ENCODE assay signal across 18 mouse cellular contexts in the genomic region with DNA sequence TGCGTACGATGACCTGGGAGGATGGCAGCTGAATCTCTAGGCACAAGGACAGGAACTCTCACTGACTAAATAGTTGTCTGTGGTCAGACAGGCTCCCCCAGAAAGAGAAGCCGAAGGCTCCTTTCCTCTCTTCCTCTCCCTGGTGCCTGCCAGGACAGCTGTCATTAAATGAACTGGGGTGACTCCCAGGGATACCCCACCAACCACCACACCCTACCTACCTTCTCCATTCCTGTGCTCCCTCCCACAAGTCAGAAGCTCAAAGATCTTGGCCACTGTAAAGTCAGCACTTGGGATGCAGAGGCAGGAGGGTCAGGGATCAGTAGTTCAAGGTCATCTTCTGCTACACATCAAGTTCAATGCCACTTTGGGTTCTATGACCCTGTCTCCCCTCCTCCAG. TPM values are rescaled to one million over a fixed set of nuclear protein-coding genes. Genes with fewer than 3 reads are reported as not detected.
A peak's percentile ranks its signal among the peaks of the same experiment; 100 is the strongest.
DNase-seq lines count a peak whose midpoint lies in the region; ATAC-seq and TF ChIP-seq lines count a peak whose summit lies in the region.
"Had no signal": no experiment of that assay in that cellular context is flagged by ENCODE, and none has a peak within 500 bp of the region (broad histone marks: within the 10 kb centered on the region; RNA-seq: fewer than 3 reads in every experiment).

No protein-coding gene starts in this region.

- TF ChIP-seq CTCF in E14TG2a.4 (conservative IDR thresholded peaks at IDR 0.05; ENCODE audit: low read length) = no peak

- no peaks in the 10 kb centered on the region for H3K36me3 ChIP-seq in heart, embryonic 14.5 days (ENCODE audit: control insufficient read depth, insufficient read depth, low read length)
- H3K36me3 ChIP-seq in kidney, embryonic 16.5 days (ENCODE audit: insufficient read depth, low read length) = no peaks in the 10 kb centered on the region
- no peaks in the 10 kb centered on the region for H3K36me3 ChIP-seq in E14TG2a.4 (ENCODE audit: insufficient read depth, low read length)
- no peaks in the 10 kb centered on the region for H3K36me3 ChIP-seq in limb, embryonic 12.5 days
- H3K36me3 ChIP-seq: hindbrain, embryonic 15.5 days had no signal

- DNase-seq in heart, postnatal 14 days = no peak
- no peak for DNase-seq in kidney, postnatal 36 days
- DNase-seq in cerebellum, postnatal 25 days = no peak
- DNase-seq: cerebellum, adult 11 months; cerebellum, postnatal 36 days; layer of hippocampus, adult 9-11 months had no signal

- ATAC-seq in heart, embryonic 14.5 days (ENCODE audit: insufficient number of reproducible peaks, insufficient read depth, low FRiP score, low read depth) = no peak
- ATAC-seq in kidney, embryonic 16.5 days (ENCODE audit: low FRiP score, low TSS enrichment) = no peak
- ATAC-seq in limb, embryonic 12.5 days (ENCODE audit: insufficient number of reproducible peaks, insufficient read depth, low FRiP score, low TSS enrichment, low read depth) = no peak

- intact Hi-C loops in heart, postnatal 14 days (cut with DNase I) = no loop called here

- 74% methylated on average over 3 of the region's 3 CpGs for WGBS in heart, embryonic 14.5 days
- WGBS in kidney, embryonic 16.5 days = 38% methylated on average over 3 of the region's 3 CpGs
- WGBS in limb, embryonic 12.5 days = 65% methylated on average over 3 of the region's 3 CpGs

- peak overlapping the region; percentile 91 for H3K4me2 ChIP-seq in heart, embryonic 14.5 days (ENCODE audit: low read length)
- H3K4me2 ChIP-seq in kidney, embryonic 16.5 days (replicated peaks; ENCODE audit: low read depth, low read length) = peak overlapping the region; percentile 60
- peak overlapping the region; percentile 84; the same call in 1 of the 2 replicates for H3K4me2 ChIP-seq in limb, embryonic 12.5 days

- no peak overlapping the region for H3K4me3 ChIP-seq in heart, embryonic 14.5 days (ENCODE audit: control insufficient read depth in 1 of 2, insufficient read depth in 1 of 2, low read depth in 1 of 2, low read length in 2 of 2)
- peak overlapping the region; percentile 51; the same call in 1 of the 2 replicates for H3K4me3 ChIP-seq in kidney, embryonic 16.5 days (ENCODE audit: low read length)
- peak overlapping the region; percentile 77; the same call in 1 of the 2 replicates for H3K4me3 ChIP-seq in E14TG2a.4 (replicated peaks; ENCODE audit: low read length)
- no peak overlapping the region for H3K4me3 ChIP-seq in limb, embryonic 12.5 days (replicated peaks)

- no peak overlapping the region for H3K27ac ChIP-seq in heart, embryonic 14.5 days (replicated peaks in 1 of 2; ENCODE audit: control insufficient read depth in 1 of 2, insufficient read depth in 1 of 2, low read depth in 2 of 2, low read length in 2 of 2)
- peak overlapping the region; percentile 88 for H3K27ac ChIP-seq in kidney, embryonic 16.5 days (ENCODE audit: low read length)
- H3K27ac ChIP-seq in limb, embryonic 12.5 days = no peak overlapping the region
- H3K27ac ChIP-seq: hindbrain, embryonic 15.5 days had no signal

- peaks cover 11 to 32% of the 10 kb centered on the region in 2 experiments for H3K4me1 ChIP-seq in heart, embryonic 14.5 days (ENCODE audit: control insufficient read depth in 2 of 2, insufficient read depth in 2 of 2, low read length in 2 of 2)
- H3K4me1 ChIP-seq in kidney, embryonic 16.5 days (ENCODE audit: insufficient read depth, low read length) = peaks cover 72% of the 10 kb centered on the region
- H3K4me1 ChIP-seq in E14TG2a.4 (replicated peaks; ENCODE audit: low read depth, low read length) = peaks cover 22% of the 10 kb centered on the region
- peaks cover 40% of the 10 kb centered on the region for H3K4me1 ChIP-seq in limb, embryonic 12.5 days (replicated peaks)

- H3K9me3 ChIP-seq in heart, embryonic 14.5 days (ENCODE audit: control insufficient read depth, low read length) = no peaks in the 10 kb centered on the region
- no peaks in the 10 kb centered on the region for H3K9me3 ChIP-seq in kidney, embryonic 16.5 days (ENCODE audit: low read length)
- no peaks in the 10 kb centered on the region for H3K9me3 ChIP-seq in E14TG2a.4 (ENCODE audit: low read length)
- H3K9me3 ChIP-seq in limb, embryonic 12.5 days = no peaks in the 10 kb centered on the region
- H3K9me3 ChIP-seq: hindbrain, embryonic 15.5 days had no signal

- no peaks in the 10 kb centered on the region for H3K27me3 ChIP-seq in heart, embryonic 14.5 days (ENCODE audit: control insufficient read depth, insufficient read depth, low read length)
- H3K27me3 ChIP-seq in kidney, embryonic 16.5 days (ENCODE audit: insufficient read depth, low read length) = no peaks in the 10 kb centered on the region
- H3K27me3 ChIP-seq in E14TG2a.4 (ENCODE audit: insufficient read depth, low read length) = peaks cover 94% of the 10 kb centered on the region
- peaks cover 74% of the 10 kb centered on the region for H3K27me3 ChIP-seq in limb, embryonic 12.5 days

- no peak overlapping the region for H3K9ac ChIP-seq in heart, embryonic 14.5 days (ENCODE audit: low read length)
- H3K9ac ChIP-seq in kidney, embryonic 16.5 days (replicated peaks; ENCODE audit: low read length) = 0 out of 2 replicates have a peak overlapping the region, but pooled peaks have one; percentile 2
- no peak overlapping the region for H3K9ac ChIP-seq in limb, embryonic 12.5 days (replicated peaks)
- H3K9ac ChIP-seq: hindbrain, embryonic 15.5 days had no signal

RNA-seq across cellular contexts. Expression of a gene that starts 0.5 kb away (rescaled TPM):
- 10.7 and 11.4 TPM in 2 replicates for polyA plus RNA-seq in heart, embryonic 14.5 days (2014; fragmentation: Nextera tagmentation; extraction: Ambion mirVana)
- total RNA-seq in heart, postnatal 14 days (2021) = 10 to 100 TPM; 21.4 to 21.6 TPM
- polyA plus RNA-seq in kidney, embryonic 16.5 days (2015; fragmentation: Nextera tagmentation; extraction: Ambion mirVana) = 48.8 and 50.7 TPM in 2 replicates
- polyA plus RNA-seq in limb, embryonic 12.5 days (2016; fragmentation: Nextera tagmentation; extraction: Ambion mirVana) = 2.8 and 3.2 TPM in 2 replicates
- total RNA-seq: ES-E14 had no signal

RNA-seq across cellular contexts. Expression of a gene that starts 29.3 kb away (rescaled TPM):
- 63.0 and 80.2 TPM in 2 replicates for polyA plus RNA-seq in heart, embryonic 14.5 days (2014; fragmentation: Nextera tagmentation; extraction: Ambion mirVana)
- total RNA-seq in heart, postnatal 14 days (2021) = 100 to 1,000 TPM; 255 to 289 TPM
- 45.0 and 47.7 TPM in 2 replicates for polyA plus RNA-seq in kidney, embryonic 16.5 days (2015; fragmentation: Nextera tagmentation; extraction: Ambion mirVana)
- polyA plus RNA-seq in limb, embryonic 12.5 days (2016; fragmentation: Nextera tagmentation; extraction: Ambion mirVana) = 39.9 and 41.7 TPM in 2 replicates

RNA-seq across cellular contexts. Expression of a gene that starts 31.5 kb away (rescaled TPM):
- polyA plus RNA-seq in heart, embryonic 14.5 days (2014; fragmentation: Nextera tagmentation; extraction: Ambion mirVana) = 1.7 and 2.1 TPM in 2 replicates
- total RNA-seq in heart, postnatal 14 days (2021) = 10 to 100 TPM; 37.2 to 47.6 TPM
- polyA plus RNA-seq in kidney, embryonic 16.5 days (2015; fragmentation: Nextera tagmentation; extraction: Ambion mirVana) = 0.25 and 0.28 TPM in 2 replicates
- not detected in 2 replicates for polyA plus RNA-seq in limb, embryonic 12.5 days (2016; fragmentation: Nextera tagmentation; extraction: Ambion mirVana)
- total RNA-seq: ES-E14; liver, adult 2 months had no signal
- polyA plus RNA-seq: C2C12; embryonic facial prominence, embryonic 14.5 days; forebrain, embryonic 11.5 days; liver, adult 2 months; spleen, adult 2 months had no signal

RNA-seq across cellular contexts. Expression of a gene that starts 49.8 kb away (rescaled TPM):
- polyA plus RNA-seq in heart, embryonic 14.5 days (2014; fragmentation: Nextera tagmentation; extraction: Ambion mirVana) = 1.0 and 1.1 TPM in 2 replicates
- total RNA-seq in heart, postnatal 14 days (2021) = under 1 TPM; 0.07 to 0.26 TPM
- 1.3 and 1.7 TPM in 2 replicates for polyA plus RNA-seq in kidney, embryonic 16.5 days (2015; fragmentation: Nextera tagmentation; extraction: Ambion mirVana)
- 0.10 and 0.73 TPM in 2 replicates for polyA plus RNA-seq in limb, embryonic 12.5 days (2016; fragmentation: Nextera tagmentation; extraction: Ambion mirVana)
- total RNA-seq: gastrocnemius, postnatal 36 days; liver, adult 2 months had no signal
- polyA plus RNA-seq: C2C12; liver, adult 2 months; spleen, adult 2 months had no signal

Comparison
In these comparisons a context has a peak if more than half of its experiments do, and no peak if none do; other contexts are left out.
1. H3K4me3 ChIP-seq: peak in kidney, embryonic 16.5 days (single experiment) and E14TG2a.4 (single experiment); none in heart, embryonic 14.5 days (0 of 2) and limb, embryonic 12.5 days (single experiment).
2. Peak in every context shown above with its lines, with median percentiles within 50 percentile points of each other: H3K4me2 ChIP-seq.